Mouse (Mus musculus) liver, embryonic 13.5 days (tissue): ENCODE results near the gene Eif2ak3. TPM values are rescaled to one million over a fixed set of nuclear protein-coding genes. Genes with fewer than 3 reads are reported as not detected.

ENCODE experiments used
- ATAC-seq: fragments of 200-750 bp; cut with Nextera tagmentation; 2 replicates; pipeline ENCODE4 v1.8.0; 2017; ENCODE audit warnings: low read depth, mild to moderate bottlenecking, moderate number of reproducible peaks, moderate library complexity
- DNase-seq: peaks from one replicate; pipeline ENCODE4 v3.0.0; 2022
- H3K27ac ChIP-seq: fragments of 300-500 bp; sonication (generic); 2 replicates; pipeline ENCODE4 v1.5.1; 2015; ENCODE audit warnings: moderate library complexity, mild to moderate bottlenecking, inconsistent platforms
- H3K27me3 ChIP-seq: fragments of 300-500 bp; sonication (generic); 2 replicates; pipeline ENCODE4 v1.6.1; 2015; ENCODE audit warnings: mild to moderate bottlenecking, inconsistent platforms
- H3K36me3 ChIP-seq: fragments of 300-500 bp; sonication (generic); 2 replicates; pipeline ENCODE4 v1.6.1; 2015; ENCODE audit warnings: mild to moderate bottlenecking, inconsistent platforms
- H3K4me1 ChIP-seq: fragments of 300-500 bp; sonication (generic); replicated peaks from 2 replicates; pipeline ENCODE4 v1.6.1; 2015; ENCODE audit warnings: inconsistent platforms
- H3K4me2 ChIP-seq: fragments of 300-500 bp; sonication (generic); 2 replicates; pipeline ENCODE4 v1.6.1; 2015; ENCODE audit warnings: inconsistent platforms, mild to moderate bottlenecking, moderate library complexity
- H3K4me3 ChIP-seq: fragments of 300-500 bp; sonication (generic); replicated peaks from 2 replicates; pipeline ENCODE4 v1.5.1; 2015; ENCODE audit warnings: mild to moderate bottlenecking, inconsistent platforms
- H3K9ac ChIP-seq: fragments of 300-500 bp; sonication (generic); 2 replicates; pipeline ENCODE4 v1.6.1; 2015; ENCODE audit warnings: mild to moderate bottlenecking, inconsistent platforms
- H3K9me3 ChIP-seq: fragments of 300-500 bp; sonication (generic); replicated peaks from 2 replicates; pipeline ENCODE4 v1.6.1; 2016; ENCODE audit warnings: inconsistent platforms
- WGBS: fragments of 180-500 bp; shearing (Covaris S2); methylation state at CpG from one replicate; pipeline ENCODE4 v1.1.7; 2015; ENCODE audit not compliant: insufficient replicate concordance; 5-methylcytosine and 5-hydroxymethylcytosine counted together
- polyA plus RNA-seq: library from polyadenylated mRNA; unstranded; fragments of >200 nt; fragmentation: Nextera tagmentation; extraction: Ambion mirVana; gene quantifications from 2 replicates; pipeline ENCODE4 v1.2.1, GENCODE M21; 2015

Eif2ak3 gene
- 3.4 and 3.5 TPM in 2 replicates for polyA plus RNA-seq

DNA sequence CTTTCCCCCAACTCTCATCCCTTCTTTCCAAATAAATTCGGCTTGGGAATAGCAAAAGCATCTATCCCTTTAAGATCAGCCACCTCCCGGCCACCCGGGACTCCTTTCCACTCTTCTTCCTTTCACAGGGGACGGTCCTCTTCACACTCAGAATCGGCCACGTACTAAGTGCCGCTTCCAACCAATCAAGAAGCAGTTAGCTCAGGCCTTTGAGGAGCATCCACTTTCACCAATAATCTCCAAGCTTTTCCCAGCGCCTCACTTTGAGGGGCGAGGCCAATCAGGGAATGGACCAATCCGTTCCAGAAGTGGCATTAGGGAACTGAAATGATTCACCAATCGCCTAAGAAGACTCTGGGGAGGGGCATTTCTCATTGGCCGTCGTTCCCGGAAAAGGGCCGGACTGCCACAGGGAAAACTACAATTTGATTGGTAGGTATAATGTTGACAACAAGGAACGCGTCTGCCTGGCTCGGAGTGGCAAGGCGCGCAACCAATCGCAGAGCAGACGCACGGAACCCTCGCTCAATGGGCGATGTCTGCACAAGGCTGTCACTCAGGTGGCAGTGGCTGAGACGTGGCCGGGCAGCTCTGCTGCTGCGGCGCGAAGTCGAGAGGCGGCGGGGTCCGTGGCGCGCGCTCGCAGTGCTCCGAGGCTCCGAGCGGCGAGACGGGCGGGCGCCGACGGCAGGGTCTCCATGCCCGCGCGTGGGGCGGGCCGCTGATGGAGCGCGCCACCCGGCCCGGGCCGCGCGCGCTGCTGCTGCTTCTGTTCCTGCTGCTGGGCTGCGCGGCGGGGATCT, at the start of gene Eif2ak3:
Gene Eif2ak3 (plus strand): TSS at position 514 of the 803 bp plus-strand sequence.
- no peaks in the 10 kb centered on the region for H3K9me3 ChIP-seq
- peak; percentile 96 for ATAC-seq
- H3K9ac ChIP-seq: peak within 1 kb of the TSS; percentile 94
- H3K36me3 ChIP-seq: no peaks in the 10 kb centered on the region
- peaks cover 41% of the 10 kb centered on the region for H3K4me1 ChIP-seq
- H3K4me2 ChIP-seq: peak within 1 kb of the TSS; percentile 94
- peak within 1 kb of the TSS; percentile 84 for H3K27ac ChIP-seq
- H3K27me3 ChIP-seq: no peaks in the 10 kb centered on the region
- peak within 1 kb of the TSS; percentile 94 for H3K4me3 ChIP-seq
- WGBS: under 1% methylated on average over 63 of the region's 63 CpGs
- peak; percentile 99 for DNase-seq

DNA sequence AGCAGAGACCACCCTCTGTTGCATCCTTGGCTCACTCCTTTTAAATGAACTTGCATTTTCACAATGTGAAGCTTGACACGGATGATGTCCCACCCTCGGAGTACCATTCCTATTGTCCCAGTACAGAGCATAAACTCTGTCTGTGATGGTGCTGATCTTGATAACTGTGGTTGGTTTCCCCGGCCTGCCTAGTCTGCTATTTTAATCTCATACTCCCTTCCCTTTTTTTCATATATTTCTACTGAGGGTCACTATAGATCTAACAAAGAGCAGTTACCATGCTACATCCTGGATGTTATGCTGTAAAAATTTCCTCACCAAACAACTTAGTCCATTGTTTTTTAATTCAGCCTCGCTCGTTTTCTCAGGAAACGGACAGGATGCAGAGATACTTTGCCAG, 47.4 kb upstream of the Eif2ak3 start:
- no peaks in the 10 kb centered on the region for H3K9me3 ChIP-seq
- DNase-seq (no peak), ATAC-seq (no peak)
- 49% methylated on average over 6 of the region's 6 CpGs for WGBS
- no peak overlapping the region for H3K4me2 ChIP-seq
- H3K27ac ChIP-seq: peak overlapping the region; percentile 24; the same call in 1 of the 2 replicates
- peaks cover 51% of the 10 kb centered on the region for H3K4me1 ChIP-seq
- no peaks in the 10 kb centered on the region for H3K36me3 ChIP-seq
- H3K27me3 ChIP-seq: no peaks in the 10 kb centered on the region
- no peak overlapping the region for H3K4me3 ChIP-seq
- no peak overlapping the region for H3K9ac ChIP-seq

DNA sequence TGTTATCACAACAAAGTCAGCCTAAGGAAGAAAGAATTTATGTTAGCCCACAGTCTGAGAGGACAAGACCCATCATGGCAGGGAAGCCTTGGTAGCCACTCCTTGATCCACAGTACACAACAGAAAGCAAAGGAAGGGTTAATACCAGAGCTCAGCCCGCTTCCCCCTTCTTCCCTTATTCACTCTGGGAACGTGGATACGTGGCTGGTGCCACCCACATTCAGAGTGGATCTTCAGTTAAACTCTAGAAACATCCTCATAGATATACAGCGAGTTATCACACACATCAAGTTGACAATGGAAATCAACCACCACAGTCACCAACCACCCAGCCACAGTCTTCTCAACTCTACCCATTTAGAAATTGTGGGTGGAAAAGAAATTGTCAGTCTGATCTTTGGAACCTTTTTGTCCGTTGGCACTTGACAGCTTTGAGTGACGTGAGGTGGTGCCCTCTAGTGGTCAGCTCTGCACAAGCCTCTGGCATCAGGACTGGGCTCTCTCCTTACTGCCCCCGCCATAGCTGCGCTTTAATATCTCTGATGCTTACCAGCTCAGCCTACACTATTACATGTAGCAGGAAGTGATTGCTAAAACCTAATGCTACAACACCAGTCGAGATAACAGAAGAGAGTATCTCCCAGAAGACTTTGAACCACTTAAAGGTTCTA, 46.6 kb upstream of the Eif2ak3 start:
- H3K27ac ChIP-seq: no peak overlapping the region
- H3K36me3 ChIP-seq: no peaks in the 10 kb centered on the region
- H3K4me2 ChIP-seq: peak overlapping the region; percentile 23
- no peaks in the 10 kb centered on the region for H3K27me3 ChIP-seq
- ATAC-seq (peak; percentile 75), DNase-seq (peak; percentile 71)
- H3K9me3 ChIP-seq: no peaks in the 10 kb centered on the region
- 11% methylated on average over 9 of the region's 9 CpGs for WGBS
- H3K4me1 ChIP-seq: peaks cover 50% of the 10 kb centered on the region
- H3K9ac ChIP-seq: no peak overlapping the region
- no peak overlapping the region for H3K4me3 ChIP-seq

DNA sequence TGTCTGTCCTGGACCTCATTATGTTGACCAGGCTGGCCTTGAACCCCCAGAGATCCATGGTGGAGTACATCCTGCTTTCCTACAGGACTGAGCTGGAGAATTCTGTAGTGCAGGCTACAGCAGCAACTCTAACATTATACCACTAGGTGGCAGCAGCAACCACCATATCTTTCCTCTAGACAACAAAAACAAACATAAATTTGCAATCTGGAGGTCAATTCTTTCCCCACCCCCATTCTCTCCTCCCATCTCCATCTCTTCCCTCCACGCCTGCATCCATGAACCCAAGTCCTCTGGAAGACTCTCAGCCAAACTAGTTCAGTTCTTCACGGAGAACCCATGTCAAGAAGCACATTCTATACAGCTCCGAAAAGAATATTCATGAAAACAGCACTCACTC, 39.7 kb upstream of the Eif2ak3 start:
- Histone ChIP-seq H3K36me3 (no peaks in the 10 kb centered on the region), H3K9me3 (no peaks in the 10 kb centered on the region), H3K27me3 (no peaks in the 10 kb centered on the region), H3K4me3 (peak overlapping the region; percentile 38), H3K4me1 (peaks cover 15% of the 10 kb centered on the region), H3K9ac (0 out of 2 replicates have a peak overlapping the region, but pooled peaks have one; percentile 49), H3K4me2 (peak overlapping the region; percentile 61), H3K27ac (peak overlapping the region; percentile 50)
- 19% methylated on average over 3 of the region's 3 CpGs for WGBS
- DNase-seq (peak; percentile 58), ATAC-seq (no peak)

DNA sequence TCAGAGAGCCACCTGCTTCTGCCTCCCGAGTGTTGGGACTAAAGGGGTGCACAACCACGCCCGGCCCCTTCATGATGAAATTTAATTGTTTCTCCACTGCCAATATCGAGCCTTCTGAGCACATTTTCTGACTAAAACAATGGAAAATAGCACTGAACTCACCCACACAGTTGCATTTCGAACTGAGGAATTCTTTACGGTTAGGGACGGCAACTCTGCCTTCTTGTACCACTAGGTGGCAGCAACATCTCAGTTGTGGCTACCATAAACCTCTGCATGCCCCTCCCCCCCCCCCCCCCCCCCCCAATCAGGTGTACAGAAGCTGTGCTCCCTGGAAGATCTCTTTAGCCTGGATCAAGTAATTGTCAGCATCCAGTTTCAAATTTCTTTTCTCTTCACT, 39.0 kb upstream of the Eif2ak3 start:
- peak overlapping the region; percentile 38 for H3K4me3 ChIP-seq
- H3K9ac ChIP-seq: peak overlapping the region; percentile 49; the same call in 1 of the 2 replicates
- peak overlapping the region; percentile 50 for H3K27ac ChIP-seq
- peak overlapping the region; percentile 61 for H3K4me2 ChIP-seq
- H3K27me3 ChIP-seq: no peaks in the 10 kb centered on the region
- WGBS: 7% methylated on average over 7 of the region's 7 CpGs
- peaks cover 15% of the 10 kb centered on the region for H3K4me1 ChIP-seq
- no peaks in the 10 kb centered on the region for H3K9me3 ChIP-seq
- ATAC-seq: peak; percentile 64; the same call in 1 of the 2 replicates
- no peaks in the 10 kb centered on the region for H3K36me3 ChIP-seq
- DNase-seq: peak; percentile 50

DNA sequence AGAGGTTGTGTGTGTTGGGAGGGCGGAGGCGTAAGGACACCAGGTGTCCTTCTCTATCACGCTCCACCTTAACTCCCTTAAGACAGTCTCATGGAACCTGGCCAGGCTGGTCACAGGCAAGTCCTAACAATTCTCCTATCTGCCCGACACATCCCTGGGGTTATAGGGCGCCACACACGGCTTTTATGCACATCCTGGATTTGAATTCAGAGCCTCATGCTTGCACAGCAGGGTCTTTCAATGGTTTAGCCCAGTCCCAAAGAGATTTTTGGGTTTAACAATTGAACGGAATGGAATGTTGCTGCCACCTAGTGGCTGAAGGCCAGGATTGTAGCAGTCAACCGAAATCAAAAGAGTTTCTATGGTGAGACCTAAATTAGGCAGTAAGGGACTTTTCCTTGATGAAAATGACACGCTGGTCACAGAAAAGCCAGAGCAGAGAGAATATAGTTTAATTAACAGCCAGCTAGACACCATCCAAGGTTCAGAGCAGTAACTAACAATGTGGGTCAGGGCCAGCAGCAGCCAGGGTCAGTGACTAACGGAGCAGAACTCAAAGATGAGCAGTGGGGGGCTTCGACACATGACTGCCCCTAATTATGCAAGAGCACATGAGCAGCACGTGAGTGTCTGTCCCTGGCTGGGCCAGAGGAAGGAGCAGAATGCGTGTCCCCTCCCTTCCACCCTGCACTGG, 38.3 kb upstream of the Eif2ak3 start:
- H3K4me2 ChIP-seq: peak overlapping the region; percentile 61
- no peaks in the 10 kb centered on the region for H3K27me3 ChIP-seq
- WGBS: 20% methylated on average over 13 of the region's 13 CpGs
- no peaks in the 10 kb centered on the region for H3K36me3 ChIP-seq
- H3K4me3 ChIP-seq: no peak overlapping the region
- no peak for DNase-seq
- peak; percentile 56 for ATAC-seq
- H3K27ac ChIP-seq: 0 out of 2 replicates have a peak overlapping the region, but pooled peaks have one; percentile 5
- H3K9ac ChIP-seq: no peak overlapping the region
- H3K4me1 ChIP-seq: peaks cover 21% of the 10 kb centered on the region
- no peaks in the 10 kb centered on the region for H3K9me3 ChIP-seq

DNA sequence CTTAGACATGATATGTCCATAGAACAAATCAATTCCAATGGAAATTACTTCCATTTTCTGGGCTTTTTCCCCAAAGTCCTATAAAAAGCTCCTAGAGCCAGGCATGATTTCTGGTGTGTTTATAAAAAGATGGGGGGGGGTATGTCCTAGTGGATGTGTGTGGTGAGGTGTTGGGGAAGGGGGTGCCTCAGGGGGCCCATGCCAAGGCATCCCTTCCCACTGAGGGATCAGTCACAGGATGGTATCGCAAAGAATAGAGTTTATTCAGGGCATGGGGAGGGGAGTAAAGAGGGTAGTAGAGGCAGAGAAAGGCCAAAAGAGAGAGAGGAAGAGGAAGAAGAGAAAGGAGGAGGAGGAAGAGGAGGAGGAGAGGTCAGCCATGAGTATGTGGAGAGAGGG, 37.8 kb upstream of the Eif2ak3 start:
- ATAC-seq (no peak), DNase-seq (no peak)
- Histone ChIP-seq H3K27ac (no peak overlapping the region), H3K36me3 (no peaks in the 10 kb centered on the region), H3K27me3 (no peaks in the 10 kb centered on the region), H3K9me3 (no peaks in the 10 kb centered on the region), H3K4me3 (no peak overlapping the region), H3K9ac (no peak overlapping the region), H3K4me2 (no peak overlapping the region), H3K4me1 (peaks cover 22% of the 10 kb centered on the region)
- 64% methylated on average over 1 of the region's 1 CpGs for WGBS

DNA sequence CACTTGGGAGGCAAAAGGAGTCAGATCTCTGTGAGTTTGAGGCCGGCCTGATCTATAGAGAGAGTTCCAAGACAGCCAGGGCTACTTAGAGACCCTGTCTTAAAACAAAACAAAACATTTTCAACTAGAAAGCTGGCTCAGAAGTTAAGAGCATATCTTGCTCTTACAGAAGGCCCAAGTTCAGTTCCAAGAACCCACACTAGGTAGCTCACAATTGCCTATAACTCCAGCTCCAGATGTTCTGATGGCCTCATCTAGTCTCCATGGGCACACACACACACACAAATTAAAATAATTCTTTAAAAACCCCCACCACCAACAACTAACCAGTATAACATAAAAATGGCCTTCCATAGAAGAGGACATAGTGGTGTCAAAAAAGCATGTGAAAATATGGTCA, 33.8 kb upstream of the Eif2ak3 start:
- Histone ChIP-seq H3K9me3 (no peaks in the 10 kb centered on the region), H3K4me1 (peaks cover 22% of the 10 kb centered on the region), H3K27me3 (no peaks in the 10 kb centered on the region), H3K4me3 (no peak overlapping the region), H3K27ac (no peak overlapping the region), H3K9ac (no peak overlapping the region), H3K36me3 (no peaks in the 10 kb centered on the region), H3K4me2 (no peak overlapping the region)
- DNase-seq: no peak
- peak; percentile 30; the same call in 1 of the 2 replicates for ATAC-seq
- 51% methylated on average over 1 of the region's 1 CpGs for WGBS

DNA sequence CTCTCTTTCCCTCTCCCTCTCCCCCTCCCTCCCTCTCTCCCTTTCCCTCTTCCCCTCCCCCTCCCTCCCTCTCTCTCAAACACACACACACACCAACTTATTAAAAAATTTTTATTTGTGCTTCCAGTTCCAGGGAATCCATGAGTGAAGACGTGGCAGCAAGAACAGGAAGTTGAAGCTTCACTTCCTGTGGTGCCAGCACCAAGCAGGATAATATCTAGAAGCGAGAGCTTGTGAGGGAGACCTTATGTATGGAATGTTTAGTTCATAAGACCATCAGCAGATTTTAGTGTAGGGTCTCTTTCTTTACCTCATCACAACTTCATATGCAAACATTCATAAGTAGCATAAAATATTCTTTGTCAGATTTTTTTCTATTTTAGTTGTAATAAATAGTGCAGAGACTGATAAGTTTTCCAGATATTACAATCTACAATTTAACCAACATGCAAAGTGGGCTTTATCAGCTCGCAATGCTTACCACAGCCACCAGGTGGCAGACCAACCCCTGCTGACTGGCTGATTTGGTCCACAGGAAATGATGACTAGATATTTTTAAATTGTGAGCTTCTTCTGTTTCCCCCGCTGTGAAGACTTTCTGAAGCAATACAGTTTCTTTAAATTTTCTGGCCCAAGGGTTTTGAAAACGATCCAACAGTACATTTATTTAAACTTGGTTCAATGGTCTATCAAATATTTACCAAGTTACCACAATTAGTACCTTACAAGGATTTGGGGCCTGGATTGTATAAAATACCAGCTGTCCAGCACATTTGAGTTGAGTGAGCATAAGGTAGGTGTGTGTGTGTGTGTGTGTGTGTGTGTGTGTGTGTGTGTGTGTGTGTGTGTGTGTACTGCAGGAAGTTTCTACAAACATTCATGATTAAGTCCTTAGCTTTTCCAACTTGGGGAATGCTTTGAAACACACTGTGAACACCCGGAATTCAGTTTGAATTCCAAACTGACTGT, 32.5 kb upstream of the Eif2ak3 start:
- Histone ChIP-seq H3K27me3 (no peaks in the 10 kb centered on the region), H3K9ac (no peak overlapping the region), H3K36me3 (no peaks in the 10 kb centered on the region), H3K4me2 (no peak overlapping the region), H3K27ac (no peak overlapping the region), H3K4me1 (peaks cover 14% of the 10 kb centered on the region), H3K9me3 (no peaks in the 10 kb centered on the region), H3K4me3 (no peak overlapping the region)
- DNase-seq: peak; percentile 65
- ATAC-seq: no peak
- 13% methylated on average over 6 of the region's 6 CpGs for whole genome bisulfite sequencing

DNA sequence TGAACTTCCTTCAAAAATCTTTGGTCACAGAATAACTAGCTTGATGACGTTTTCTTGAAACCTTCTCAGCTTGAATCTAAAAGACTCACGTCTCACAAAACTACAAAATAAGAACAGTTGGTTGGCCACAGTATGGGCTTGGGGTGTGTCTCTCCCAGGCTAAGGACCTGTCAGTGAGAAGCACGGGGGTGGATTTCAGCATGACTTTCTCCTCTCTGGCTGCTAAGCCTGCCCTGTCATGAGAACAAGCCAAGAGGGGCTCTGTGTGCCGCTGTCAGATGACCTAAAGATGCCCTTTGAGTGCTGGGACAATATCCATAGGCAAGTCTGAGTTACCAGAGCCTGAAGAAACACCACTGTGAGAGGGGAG, 31.8 kb upstream of the Eif2ak3 start:
- ATAC-seq (no peak), DNase-seq (no peak)
- no peak overlapping the region for H3K4me3 ChIP-seq
- H3K4me1 ChIP-seq: peaks cover 14% of the 10 kb centered on the region
- H3K4me2 ChIP-seq: no peak overlapping the region
- H3K9me3 ChIP-seq: no peaks in the 10 kb centered on the region
- no peaks in the 10 kb centered on the region for H3K27me3 ChIP-seq
- 42% methylated on average over 4 of the region's 4 CpGs for WGBS
- H3K36me3 ChIP-seq: no peaks in the 10 kb centered on the region
- H3K27ac ChIP-seq: no peak overlapping the region
- peak overlapping the region; percentile 15 for H3K9ac ChIP-seq
